Mouse (Mus musculus): ENCODE results near the gene Exo5.

Gene Exo5

DNA sequence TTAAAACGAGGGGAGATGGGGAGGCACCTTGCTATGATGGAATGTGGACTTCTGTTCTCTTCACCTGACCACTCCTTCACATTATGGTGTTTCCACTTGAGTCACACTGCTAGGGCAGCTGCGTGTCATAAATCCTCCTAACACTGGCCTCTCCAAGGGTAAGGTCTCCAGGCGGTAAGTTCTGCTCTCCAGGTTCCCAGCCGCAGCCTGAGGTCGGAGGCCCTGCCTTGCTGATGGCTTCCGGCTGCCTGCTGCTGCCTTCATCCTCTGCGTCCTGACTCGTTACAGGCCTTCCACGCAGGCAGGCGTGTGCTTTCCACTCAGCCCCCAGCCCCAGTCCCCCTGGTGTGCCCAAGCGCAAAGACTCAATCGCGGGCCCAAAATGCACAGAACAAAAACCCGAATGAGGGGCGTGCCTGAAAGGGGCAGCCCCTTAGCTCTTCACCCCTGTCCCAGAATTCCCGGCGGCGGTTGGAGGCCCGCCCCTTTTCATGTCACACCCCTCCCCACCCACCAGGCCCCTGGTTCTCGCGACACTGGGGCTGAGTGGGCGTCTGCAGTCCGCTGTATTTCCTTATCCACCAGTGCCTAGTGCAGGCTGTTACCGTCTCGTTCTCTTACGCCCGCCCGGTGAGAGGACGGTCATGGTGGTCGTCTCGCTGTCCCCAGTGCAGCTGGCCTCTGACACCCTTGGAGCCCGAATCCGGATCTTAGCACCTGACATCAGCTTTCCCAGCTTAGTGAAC lies at the start of gene Exo5:
Gene Exo5 (minus strand): TSS at position 464 of the 746 bp plus-strand sequence.
- peak; percentile 98 for DNase-seq (ENCODE audit: low read depth)

DNA sequence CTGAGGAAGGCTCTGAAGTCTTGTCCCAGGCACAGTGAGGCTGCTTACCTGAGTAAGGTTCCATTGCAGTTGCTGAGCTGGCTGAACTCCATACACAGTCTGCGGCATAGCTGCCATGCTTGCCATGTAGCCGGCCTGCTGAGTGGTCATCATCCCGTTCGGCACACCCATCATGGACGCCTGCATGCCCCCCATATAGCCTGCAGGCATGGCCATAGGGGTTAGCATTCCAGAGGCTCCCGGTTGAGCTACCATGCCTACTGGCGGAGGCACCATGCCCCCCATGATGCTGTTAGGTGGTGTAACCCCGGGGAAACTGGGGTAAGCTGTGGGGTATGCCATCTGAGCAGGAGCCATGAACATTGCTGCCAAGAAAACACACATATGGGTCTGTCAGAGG lies 47.0 kb upstream of the Exo5 start:
- DNase-seq (ENCODE audit: low read depth) = no peak

DNA sequence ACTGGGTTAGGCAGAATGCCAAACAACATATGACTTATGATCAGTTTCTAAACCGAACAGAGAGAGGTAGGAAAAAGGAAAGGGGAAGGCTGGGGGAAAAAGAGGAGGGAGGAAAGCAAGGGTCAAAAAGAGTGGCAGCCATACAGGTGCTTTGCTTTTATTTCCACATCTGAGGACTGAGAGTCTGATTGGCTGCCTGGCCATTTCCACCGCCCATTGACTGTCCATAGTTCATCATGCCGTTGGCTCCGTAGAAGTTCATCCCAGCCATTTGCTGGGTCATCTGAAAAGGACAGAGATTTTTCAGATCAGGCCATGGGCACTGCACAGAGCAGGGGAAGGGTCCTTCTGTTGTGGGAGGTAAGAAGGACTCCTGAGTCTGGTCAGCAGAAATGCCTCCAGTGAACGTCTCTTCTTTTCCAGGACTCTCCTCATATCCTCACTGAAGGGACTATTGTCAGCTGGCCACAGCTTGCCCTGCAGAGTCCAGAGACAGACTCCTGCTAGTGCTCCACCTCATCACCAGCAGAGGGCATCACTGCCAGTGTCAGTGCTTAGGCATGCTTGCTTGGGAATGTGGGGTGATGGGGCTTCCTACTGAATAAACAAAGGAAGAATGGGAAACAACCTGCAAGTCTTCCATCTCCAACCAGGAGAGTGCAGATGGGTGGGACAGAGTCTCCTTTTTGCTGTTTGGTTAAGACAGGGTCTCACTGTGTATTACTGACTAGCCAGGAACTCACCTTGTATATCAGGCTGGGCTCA lies 44.7 kb upstream of the Exo5 start:
- DNase-seq (ENCODE audit: low read depth) = peak; percentile 69

DNA sequence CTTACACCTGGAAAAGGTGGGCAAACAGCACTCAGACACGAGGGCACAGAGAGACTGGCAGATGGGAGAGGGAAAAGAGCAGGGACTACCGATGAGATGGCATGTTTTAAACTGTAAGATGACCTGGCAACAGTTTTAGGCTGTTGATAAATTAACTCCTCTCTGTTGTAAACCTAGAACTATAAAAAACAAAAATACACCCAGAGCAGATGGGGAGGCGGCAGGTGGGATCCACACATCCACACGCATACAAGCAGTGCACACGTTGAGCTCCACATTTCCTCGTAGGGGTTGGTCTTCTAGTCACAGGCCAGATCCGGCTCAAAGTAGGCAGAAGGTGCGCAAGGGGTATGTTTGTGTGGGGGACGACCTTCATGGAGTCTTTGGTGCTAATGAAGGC lies 43.7 kb upstream of the Exo5 start:
- DNase-seq (ENCODE audit: low read depth) = no peak

DNA sequence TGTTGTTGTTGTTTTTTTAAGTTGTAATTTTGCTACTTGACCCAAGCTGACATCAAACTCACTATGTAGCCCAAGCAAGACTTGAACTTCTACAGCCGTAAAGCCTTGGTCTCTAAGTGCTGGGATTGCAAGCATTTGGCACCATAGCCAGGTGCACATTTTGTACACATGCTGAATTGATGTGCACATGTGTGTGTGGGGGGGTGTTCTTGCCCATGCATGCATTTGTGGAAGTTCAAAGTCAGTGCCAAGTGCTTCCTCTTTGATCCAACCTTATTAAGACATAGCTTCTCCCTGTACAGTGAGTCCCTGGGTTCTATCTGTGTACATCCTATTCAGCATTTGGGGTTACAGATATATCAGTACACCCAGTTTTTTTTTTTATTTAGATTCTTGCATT lies 30.8 kb upstream of the Exo5 start:
- no peak for DNase-seq (ENCODE audit: low read depth)

DNA sequence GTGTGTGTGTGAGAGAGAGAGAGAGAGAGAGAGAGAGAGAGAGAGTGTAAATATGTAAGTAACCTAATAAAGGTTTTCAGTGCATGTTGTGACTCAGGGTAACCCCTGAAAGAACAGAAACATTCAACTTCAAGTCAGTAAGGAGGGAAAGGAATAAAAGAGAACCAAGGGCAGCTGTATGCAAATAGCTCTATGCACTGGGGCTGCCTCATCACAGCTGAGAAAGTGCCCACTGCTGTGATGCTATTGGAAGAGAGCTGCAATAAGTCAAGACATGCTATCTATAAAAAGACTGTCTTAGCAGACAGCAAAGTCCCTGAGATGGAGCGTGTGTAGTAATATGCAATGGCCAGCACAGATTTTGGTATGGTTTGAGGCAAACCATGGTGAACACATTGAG lies 28.9 kb upstream of the Exo5 start:
- DNase-seq (ENCODE audit: low read depth) = no peak

DNA sequence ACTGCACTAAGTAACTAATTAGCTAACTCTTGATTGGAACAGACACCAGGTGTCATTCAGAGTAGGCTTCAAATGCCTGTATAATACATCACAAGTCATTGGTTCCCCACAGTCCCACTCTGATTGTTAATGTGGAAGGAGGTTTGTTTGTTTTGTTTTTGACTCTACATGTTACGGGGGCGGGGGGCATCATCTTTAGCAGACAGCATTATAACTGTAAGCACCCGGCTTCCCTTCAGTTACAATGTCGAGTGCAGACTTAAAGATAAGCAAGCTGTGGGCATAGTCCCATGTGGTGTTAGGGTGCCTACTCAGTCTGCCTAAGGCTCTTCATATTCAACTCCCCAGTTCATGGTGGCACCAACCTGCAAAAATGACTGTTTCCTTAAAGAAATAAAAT lies 28.2 kb upstream of the Exo5 start:
- no peak for DNase-seq (ENCODE audit: low read depth)

DNA sequence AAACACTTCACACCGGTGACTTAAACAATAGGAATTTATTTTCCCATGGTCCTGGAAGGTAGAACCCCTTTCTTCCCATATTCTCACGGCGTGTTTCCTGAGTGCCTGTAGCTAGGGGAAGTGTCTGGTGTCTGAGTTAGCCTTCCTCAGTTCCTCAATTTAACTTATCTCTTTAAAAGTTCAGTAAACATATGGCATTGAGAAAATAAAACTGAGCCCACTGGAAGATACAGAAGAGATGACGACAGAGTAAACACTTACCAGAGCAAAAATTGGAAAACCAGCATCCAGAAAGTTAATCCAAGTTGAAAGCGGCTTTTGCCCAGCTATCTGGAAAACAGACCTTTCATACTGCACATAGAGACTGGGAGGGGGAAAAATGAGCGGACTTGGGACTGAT lies 27.3 kb upstream of the Exo5 start:
- peak; percentile 35 for DNase-seq (ENCODE audit: low read depth)

DNA sequence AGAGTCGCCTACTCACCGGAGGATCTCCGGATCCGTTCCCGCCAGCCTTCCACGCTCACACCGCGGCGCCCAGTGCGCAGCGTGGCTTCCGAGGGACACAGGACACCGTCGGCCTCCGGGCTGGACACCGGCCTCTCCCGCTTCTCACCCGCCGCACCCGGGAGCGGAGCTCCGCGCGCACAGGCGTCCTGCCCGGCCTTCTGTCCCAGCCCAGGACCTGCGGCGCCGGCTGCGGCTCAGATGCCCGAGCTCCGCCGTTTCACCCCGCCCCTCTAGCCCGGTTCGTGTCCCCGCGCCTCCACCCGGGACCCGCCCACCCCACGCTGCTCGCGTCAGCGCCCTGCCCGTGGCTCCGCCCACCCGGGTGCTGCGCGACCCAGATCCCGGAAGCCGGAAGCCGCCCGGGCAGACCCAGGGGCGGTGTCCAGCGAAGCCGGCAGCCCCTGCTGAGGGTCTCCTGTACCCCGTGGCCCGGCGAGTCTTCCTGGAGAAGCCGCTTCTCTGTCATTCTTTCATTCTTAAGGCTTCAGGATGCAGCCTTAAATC lies 26.7 kb upstream of the Exo5 start, which contains the start of gene Zfp69:
Gene Zfp69 (minus strand): TSS at position 272 of the 546 bp plus-strand sequence.
- peak; percentile 97 for DNase-seq (ENCODE audit: low read depth)

DNA sequence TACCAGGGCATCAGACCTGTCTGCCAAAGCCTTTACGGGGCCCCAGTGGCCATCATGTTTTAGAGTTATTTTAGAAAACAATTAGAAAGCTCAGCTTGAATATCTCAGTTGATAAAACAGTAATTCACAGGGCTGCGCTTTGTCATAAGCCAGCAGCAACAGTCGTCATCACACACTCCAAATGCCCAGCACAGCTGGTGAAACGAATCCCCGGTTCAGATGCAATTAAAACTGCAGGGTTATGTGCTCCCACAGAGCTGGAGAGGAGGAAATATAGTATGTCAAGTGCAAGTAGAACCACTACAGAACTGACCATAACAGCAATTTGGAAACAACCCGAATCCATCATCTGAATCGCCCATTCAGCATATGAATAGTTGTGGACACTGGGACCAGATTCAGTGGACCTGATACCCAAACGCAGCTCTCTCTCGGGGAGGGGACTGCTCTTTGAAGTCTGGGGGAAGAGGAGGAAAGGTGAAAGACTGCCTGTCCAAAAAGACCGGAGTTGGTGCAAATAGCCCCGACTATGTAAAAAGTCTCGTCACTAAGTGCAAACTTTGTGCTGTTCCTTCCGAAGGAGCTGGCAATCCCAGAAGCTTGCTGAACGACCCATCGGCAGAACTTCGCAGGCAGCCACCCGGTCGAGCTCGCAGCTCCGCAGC lies 26.1 kb upstream of the Exo5 start:
- peak; percentile 34 for DNase-seq (ENCODE audit: low read depth)

DNA sequence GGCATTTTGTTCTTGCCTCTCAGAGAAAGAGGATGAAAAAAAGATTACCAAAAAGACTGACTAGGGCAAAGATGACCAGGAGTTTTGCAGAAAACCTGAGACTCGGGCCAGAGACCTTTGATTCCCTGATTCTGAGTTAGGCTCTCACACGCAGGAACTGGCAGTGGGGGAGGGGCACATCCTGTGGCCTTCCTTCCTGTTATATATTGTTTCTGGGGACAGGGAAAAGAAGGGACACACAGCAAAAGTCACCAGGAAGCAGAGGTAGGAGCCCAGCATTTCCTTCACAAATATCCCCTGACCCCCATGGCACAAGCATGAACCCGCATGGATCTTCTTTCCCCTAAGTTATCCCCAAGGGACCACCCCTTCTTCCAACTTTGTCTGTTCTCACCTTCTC lies 24.1 kb upstream of the Exo5 start:
- DNase-seq (ENCODE audit: low read depth) = no peak

DNA sequence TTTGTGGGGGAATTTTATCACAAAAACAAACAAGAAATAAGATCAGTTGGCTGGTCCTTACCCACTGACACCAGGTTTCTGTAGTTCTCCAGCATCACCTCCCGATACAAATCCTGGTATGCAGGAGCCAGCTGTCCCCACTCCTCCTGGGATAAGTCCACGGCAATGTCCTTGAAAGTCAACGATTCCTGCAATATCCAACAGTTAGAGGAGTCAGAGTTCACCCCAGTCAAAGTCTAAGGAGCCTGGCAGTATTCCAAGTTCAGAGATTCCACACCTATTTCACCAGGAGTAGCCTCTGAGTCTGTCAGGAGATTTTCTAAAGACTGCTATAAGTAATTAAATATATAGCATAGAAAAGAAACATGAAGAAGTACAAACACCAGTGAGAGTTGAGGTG lies 10.2 kb upstream of the Exo5 start:
- no peak for DNase-seq (ENCODE audit: low read depth)

DNA sequence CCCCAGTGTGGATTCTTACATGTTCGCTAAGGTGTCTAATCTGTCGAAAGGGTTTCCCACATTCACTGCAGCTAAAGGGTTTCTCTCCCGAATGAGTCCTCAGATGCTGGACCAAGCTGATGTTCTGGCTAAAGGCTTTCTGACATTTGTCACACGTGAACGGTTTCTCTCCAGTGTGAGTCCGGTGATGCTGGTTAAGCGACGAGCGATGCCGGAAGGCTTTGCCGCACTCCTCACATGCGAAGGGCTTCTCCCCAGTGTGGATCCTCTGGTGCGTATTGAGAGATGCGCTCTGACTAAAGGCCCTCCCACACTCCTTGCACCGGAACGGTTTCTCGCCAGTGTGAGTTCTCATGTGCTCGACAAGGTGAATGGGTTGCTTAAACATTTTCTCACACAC lies 5.9 kb upstream of the Exo5 start:
- no peak for DNase-seq (ENCODE audit: low read depth)

DNA sequence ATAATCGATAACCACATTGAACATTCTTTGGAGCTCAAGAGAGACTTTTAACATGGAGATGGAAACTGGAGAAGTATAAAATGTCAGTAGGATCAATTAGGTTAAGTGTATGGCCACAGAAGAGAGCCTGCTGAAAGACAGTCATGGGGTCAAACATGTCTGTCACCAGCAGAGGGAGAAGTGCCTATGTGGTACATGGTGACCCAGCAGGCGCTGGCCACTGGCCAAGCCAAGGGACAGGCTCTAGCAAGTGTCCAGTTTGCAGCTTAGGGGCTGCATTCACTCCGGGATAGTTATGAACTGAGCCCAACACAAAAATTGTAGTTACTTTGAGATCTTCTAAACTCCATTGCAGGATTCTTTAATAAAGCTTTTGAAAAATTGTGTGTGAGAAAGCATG lies 3.9 kb upstream of the Exo5 start:
- peak; percentile 24 for DNase-seq (ENCODE audit: low read depth)

DNA sequence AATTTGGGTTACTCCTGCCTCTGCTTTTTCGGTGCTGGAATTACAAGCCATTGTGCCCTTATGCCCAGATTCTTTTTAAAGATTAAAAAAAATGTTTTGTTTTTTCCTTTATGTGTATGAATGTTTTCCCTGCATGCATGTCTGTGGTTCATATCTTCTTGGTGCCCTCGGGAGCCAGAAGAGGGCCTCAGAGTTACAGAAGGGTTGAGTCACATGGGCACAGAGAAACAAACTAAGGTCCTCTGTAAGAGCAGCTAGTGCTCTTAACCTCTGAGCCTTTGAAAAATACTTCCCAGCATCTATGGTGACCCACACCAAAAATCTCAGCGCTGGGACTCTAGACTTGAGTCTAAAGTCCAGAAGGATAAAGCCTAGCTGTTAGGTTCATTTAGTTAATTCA lies 569 bp upstream of the Exo5 start:
- DNase-seq (ENCODE audit: low read depth) = peak; percentile 75

DNA sequence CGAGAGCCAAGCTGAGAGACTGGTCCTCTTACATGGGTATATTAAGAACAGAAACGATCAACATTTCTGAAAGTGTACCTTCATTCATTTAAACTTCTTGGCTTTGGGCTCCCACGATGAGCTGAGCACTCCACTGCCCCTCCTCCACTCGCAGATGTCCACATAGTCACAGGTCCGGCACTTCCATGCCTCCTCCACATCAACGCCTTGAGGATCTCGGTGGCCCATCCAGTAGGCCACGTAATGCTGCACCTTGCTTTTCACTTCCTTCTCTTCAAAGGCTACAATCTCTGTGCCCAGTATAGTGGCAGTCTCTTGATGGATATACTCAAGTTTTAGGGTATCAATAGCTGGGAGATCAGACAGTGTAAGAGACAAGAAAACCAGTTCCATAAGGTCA lies 3.4 kb downstream of the Exo5 start:
- DNase-seq (ENCODE audit: low read depth) = no peak

DNA sequence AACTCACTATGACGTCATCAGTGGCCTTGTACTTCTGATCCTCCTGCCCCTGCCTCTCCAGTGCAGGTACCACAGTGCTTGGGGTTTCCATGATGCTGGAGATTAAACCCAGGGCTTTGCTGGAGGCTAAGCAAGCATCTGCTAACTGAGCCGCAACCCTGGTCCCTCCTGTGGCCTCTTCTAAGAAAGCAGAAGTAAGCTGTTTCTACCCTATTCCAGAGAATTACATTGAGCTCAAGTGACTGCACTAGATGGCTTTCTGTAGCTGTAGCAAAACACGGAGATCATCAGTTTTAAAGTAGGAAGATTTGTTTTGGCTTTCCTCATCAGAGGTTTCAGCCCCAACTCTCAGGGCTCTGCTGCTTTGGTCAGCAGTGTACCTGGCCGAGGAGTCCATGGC lies 10.3 kb downstream of the Exo5 start:
- no peak for DNase-seq (ENCODE audit: low read depth)

DNA sequence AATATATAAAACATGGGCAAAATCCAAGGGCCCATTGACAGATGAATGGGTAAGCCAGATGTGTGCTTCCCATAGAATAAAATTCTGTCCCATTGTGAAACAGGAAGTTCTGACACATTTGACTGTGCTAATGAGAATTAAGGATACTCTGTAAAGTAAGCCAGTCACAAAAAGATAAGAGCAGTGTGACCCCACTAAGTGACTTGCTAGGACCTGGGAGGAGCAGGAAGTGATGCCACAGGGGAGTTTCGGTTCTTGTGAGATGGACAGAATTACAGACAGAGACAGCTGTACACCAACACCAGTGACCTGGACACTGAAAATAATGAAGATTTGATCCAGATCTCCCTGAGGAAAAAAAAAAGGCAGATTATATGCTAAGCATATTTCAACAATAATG lies 11.0 kb downstream of the Exo5 start:
- DNase-seq (ENCODE audit: low read depth) = no peak

DNA sequence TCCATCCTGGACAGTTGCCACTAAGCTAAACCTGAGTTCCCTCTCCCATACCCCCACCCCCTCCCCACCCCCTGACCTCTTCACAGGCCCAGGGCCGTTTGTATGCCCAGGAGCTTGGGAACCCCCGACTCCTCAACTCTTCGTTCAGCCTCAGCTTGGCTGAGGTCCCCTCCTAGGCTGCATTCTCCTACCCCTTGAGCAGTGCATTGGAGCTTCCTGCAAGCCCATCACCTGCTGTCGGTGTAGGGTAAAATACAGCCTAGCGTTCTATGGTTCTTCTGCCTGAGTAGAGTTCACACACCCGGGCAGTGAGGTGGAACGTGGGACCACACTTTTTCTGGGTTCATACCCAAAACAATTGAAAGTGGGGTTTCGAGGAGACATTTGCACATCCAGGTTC lies 11.4 kb downstream of the Exo5 start:
- no peak for DNase-seq (ENCODE audit: low read depth)

DNA sequence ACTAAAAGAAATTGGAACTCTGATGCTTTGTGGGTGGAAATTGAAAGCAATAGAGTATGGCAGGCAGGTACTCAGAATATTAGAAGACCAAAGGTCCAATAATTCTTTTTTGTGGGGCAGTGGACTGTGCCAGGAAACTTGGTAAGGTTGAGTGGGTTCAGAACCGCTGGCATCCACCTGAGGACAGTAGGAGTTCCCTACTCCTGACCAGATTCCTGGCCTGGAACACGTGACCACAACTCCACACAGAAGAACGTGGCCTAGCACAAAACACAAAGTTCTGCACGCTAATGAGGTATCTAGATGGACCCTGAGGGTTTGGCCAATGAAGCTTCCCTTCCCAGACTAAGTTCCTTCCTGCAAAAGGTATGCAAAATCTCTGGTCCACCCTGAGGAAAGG lies 12.0 kb downstream of the Exo5 start:
- DNase-seq (ENCODE audit: low read depth) = no peak

DNA sequence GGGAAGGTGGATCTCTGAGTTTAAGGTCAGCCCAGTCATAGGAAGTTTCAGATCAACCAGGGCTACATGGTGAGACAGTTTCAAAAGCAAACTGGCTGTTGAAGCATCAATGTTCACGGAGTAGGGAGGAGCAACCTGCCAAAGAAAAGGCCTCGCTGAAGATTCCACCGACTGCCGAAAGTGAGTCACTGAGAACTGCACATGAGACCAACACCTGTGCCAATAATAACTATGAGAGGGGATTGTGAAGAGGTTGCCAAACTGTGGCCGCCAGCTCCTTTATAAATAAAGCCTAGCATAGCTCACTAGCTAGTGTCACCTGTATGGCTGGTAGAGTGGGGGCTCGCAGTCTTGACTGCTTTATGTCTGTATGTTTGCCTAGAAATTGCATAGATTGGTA lies 13.7 kb downstream of the Exo5 start:
- no peak for DNase-seq (ENCODE audit: low read depth)

DNA sequence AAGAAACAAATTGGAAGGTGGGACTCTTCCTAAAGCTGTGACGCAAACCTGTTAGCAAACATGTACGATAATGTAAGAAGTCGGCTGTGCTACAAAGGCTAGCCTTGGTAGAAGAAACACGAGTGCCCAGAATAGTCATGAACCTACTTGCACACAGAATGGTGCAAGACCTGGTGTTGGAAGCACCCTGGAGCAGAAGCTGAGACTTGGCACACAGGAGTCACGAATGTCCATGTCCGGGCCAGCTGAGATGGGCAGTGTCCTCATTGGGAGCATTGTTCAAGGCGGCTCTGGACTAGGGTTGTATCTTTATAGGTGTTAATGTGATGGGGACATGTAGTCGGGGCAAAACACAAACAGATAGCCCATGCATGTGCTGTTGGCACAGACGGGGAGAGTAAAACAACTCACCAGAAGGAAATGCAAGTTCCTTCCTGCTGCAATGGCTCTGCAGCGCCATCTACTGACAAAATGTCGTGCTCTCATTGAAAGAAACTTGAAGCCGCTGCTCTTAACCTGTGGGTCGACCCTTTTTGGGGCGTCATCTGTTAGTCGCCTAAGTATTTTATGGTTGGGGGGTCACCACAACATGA lies 15.2 kb downstream of the Exo5 start:
- peak; percentile 93 for DNase-seq (ENCODE audit: low read depth)
